Mouse (Mus musculus): ENCODE results near the gene Lama2. TPM values are rescaled to one million over a fixed set of nuclear protein-coding genes. Genes with fewer than 3 reads are reported as not detected.

Lama2 gene
- polyA plus RNA-seq, 1 experiment from 2014 or later: 9.4 TPM

DNA sequence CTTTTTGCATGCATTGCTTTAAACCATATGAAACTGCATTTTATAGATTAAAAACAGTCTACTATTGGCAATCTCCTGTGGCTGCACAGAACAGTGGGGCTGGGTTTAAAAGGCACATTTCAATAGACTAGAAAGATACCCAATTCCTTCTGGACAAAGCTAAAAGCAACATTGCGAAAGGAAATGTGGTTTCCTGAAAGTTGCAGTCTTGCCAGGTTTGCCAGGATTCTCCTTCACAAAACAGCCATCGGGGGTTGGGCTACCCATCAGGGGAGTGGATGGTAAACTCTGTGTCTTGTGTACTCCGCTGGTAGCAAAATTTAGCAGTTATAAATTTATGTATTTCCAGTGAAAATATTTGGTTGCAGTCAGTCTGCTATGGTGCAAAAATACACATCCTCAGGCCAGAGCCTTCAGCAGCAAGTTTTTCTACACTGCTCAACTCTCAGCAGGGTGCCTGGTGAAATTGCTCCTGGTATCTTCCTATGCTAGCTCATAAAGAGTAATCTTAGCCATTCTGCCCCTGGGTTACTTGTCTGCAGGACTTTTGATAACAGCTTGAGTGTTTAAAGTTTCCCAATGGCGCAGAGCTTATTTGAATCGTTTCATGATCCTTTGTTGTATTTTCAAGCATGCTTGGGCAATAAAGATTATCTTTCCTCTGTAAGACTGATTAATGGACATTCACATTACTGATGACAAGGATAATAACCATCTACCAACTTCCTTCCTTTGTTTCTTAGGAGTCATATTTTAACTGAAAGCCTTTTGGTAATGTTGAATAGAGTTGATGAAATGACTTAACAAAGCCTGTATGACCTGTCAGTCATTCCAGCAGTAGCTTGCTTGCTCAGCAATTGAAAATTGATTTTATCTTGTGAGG, 205.7 kb downstream of the Lama2 start:
- Histone ChIP-seq H3K9ac (ENCODE audit: low read length) (no peak overlapping the region), H3K9me3 (ENCODE audit: control insufficient read depth, low read length) (no peaks in the 10 kb centered on the region), H3K27ac (ENCODE audit: low read depth, low read length) (no peak overlapping the region), H3K4me1 (ENCODE audit: control insufficient read depth, insufficient read depth, low read length) (no peaks in the 10 kb centered on the region), H3K4me3 (ENCODE audit: low read depth, low read length) (no peak overlapping the region), H3K27me3 (ENCODE audit: control insufficient read depth, insufficient read depth, low read length) (no peaks in the 10 kb centered on the region), H3K4me2 (ENCODE audit: low read depth) (no peak overlapping the region), H3K36me3 (ENCODE audit: control insufficient read depth, insufficient read depth, low read length) (no peaks in the 10 kb centered on the region)
- no peak for DNase-seq (ENCODE audit: low spot score)
- ATAC-seq (ENCODE audit: insufficient read depth, low FRiP score, low TSS enrichment): no peak
- 78% methylated on average over 5 of the region's 5 CpGs for WGBS

DNA sequence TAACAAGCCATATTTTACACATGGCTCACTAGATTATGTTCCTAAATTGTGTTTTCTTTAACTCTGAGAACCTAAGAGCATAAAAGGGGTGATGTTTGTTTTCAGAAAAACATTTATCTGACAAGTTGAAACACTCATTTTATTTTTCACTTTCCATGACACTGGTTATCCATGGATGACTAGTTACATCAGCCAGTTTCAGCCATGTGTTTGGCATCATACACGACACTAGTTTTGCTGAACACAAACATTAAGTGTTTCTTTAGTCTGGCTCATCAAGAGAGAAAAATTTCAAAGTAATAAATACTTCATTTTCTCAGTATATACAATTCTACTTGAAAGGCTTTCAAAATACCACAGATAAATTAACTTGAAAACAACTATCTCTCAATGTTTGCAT, 228.8 kb downstream of the Lama2 start:
- Histone ChIP-seq H3K36me3 (ENCODE audit: control insufficient read depth, insufficient read depth, low read length) (no peaks in the 10 kb centered on the region), H3K9ac (ENCODE audit: low read length) (no peak overlapping the region), H3K27ac (ENCODE audit: low read depth, low read length) (no peak overlapping the region), H3K27me3 (ENCODE audit: control insufficient read depth, insufficient read depth, low read length) (no peaks in the 10 kb centered on the region), H3K9me3 (ENCODE audit: control insufficient read depth, low read length) (no peaks in the 10 kb centered on the region), H3K4me2 (ENCODE audit: low read depth) (no peak overlapping the region), H3K4me1 (ENCODE audit: control insufficient read depth, insufficient read depth, low read length) (no peaks in the 10 kb centered on the region), H3K4me3 (ENCODE audit: low read depth, low read length) (no peak overlapping the region)
- ATAC-seq (ENCODE audit: insufficient read depth, low FRiP score, low TSS enrichment) (no peak), DNase-seq (ENCODE audit: low spot score) (no peak)
- 77% methylated on average over 1 of the region's 1 CpGs for WGBS

DNA sequence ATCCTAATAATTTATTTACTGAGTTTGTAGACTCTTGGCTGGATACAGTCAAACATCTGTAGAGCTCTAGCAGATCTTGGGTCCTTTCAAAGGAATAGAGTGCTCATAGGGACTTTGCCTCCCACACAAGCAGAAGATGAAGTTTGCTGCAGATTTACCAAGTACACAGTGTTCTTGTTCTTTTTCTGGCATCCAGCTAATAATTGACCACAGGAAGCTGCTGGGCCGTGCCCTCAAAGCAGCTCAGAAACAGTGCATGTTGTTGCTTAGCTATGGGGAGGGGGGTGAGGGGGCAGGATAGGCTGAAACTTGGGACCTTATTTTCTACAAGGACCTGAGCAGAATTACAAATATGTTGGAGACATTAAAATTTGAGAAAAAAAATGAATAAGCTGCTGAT, 232.0 kb downstream of the Lama2 start:
- Histone ChIP-seq H3K4me1 (ENCODE audit: control insufficient read depth, insufficient read depth, low read length) (no peaks in the 10 kb centered on the region), H3K27me3 (ENCODE audit: control insufficient read depth, insufficient read depth, low read length) (no peaks in the 10 kb centered on the region), H3K4me3 (ENCODE audit: low read depth, low read length) (no peak overlapping the region), H3K9me3 (ENCODE audit: control insufficient read depth, low read length) (no peaks in the 10 kb centered on the region), H3K4me2 (ENCODE audit: low read depth) (no peak overlapping the region), H3K27ac (ENCODE audit: low read depth, low read length) (no peak overlapping the region), H3K36me3 (ENCODE audit: control insufficient read depth, insufficient read depth, low read length) (no peaks in the 10 kb centered on the region), H3K9ac (ENCODE audit: low read length) (no peak overlapping the region)
- no peak for ATAC-seq (ENCODE audit: insufficient read depth, low FRiP score, low TSS enrichment)
- DNase-seq (ENCODE audit: low spot score): no peak
- WGBS: 41% methylated on average over 1 of the region's 1 CpGs

DNA sequence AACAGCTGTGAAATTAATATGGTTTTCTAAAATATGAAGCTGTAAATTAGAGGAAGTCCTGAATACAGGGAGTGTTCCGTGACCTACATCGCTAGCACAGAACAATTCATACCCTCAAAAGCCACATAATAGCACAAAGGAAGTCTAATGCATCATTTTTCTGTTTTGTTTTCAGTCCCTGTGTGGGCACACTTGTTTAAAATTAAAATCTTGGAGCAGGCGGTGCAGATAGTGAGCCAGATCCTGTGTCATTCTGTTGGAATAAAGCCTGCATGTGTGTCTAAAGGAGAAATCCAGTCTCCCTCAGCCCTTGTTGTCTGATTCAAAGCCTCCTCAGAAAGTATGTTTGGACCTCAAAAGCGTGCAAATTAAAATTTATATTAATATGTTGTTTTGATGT, 234.9 kb downstream of the Lama2 start:
- H3K4me2 ChIP-seq (ENCODE audit: low read depth): no peak overlapping the region
- no peaks in the 10 kb centered on the region for H3K4me1 ChIP-seq (ENCODE audit: control insufficient read depth, insufficient read depth, low read length)
- WGBS: 89% methylated on average over 4 of the region's 4 CpGs
- ATAC-seq (ENCODE audit: insufficient read depth, low FRiP score, low TSS enrichment): no peak
- no peak overlapping the region for H3K9ac ChIP-seq (ENCODE audit: low read length)
- no peak overlapping the region for H3K27ac ChIP-seq (ENCODE audit: low read depth, low read length)
- H3K4me3 ChIP-seq (ENCODE audit: low read depth, low read length): no peak overlapping the region
- no peaks in the 10 kb centered on the region for H3K9me3 ChIP-seq (ENCODE audit: control insufficient read depth, low read length)
- H3K36me3 ChIP-seq (ENCODE audit: control insufficient read depth, insufficient read depth, low read length): no peaks in the 10 kb centered on the region
- no peak for DNase-seq (ENCODE audit: low spot score)
- H3K27me3 ChIP-seq (ENCODE audit: control insufficient read depth, insufficient read depth, low read length): no peaks in the 10 kb centered on the region

DNA sequence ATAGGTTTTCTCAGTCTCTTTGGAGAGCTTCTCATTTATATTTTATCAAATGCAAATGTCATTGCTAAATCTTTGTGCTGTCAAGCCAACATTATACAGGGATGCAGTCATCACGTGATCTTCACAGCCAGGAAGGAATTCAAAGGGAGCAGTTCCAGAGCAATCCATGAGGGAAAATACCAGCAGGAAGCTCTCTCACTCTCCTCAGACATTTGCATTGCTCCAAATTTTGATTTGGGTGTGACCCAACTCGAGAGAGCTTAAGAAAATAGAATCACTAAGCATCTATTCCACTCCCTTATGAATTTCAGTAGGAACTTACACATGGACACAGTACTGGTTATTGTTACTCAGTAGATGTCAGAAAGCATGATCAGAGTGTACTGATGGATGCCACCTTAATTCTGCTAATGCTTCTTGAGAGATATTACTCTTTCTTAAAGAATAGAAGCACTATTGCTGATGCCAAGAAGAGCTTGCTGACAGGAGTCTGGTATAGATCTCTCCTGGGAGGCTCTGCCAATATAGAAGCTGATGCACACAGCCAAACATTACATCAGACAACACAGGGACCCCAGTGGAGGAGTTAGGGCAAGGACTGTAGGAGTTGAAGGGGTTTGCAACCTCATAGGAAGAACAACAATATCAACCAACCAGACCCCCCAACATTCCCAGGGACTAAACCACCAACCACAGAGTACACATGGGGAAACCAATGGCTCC, 236.5 kb downstream of the Lama2 start:
- Histone ChIP-seq H3K36me3 (ENCODE audit: control insufficient read depth, insufficient read depth, low read length) (no peaks in the 10 kb centered on the region), H3K4me3 (ENCODE audit: low read depth, low read length) (no peak overlapping the region), H3K4me1 (ENCODE audit: control insufficient read depth, insufficient read depth, low read length) (no peaks in the 10 kb centered on the region), H3K4me2 (ENCODE audit: low read depth) (no peak overlapping the region), H3K9me3 (ENCODE audit: control insufficient read depth, low read length) (no peaks in the 10 kb centered on the region), H3K9ac (ENCODE audit: low read length) (no peak overlapping the region), H3K27ac (ENCODE audit: low read depth, low read length) (no peak overlapping the region), H3K27me3 (ENCODE audit: control insufficient read depth, insufficient read depth, low read length) (no peaks in the 10 kb centered on the region)
- ATAC-seq (ENCODE audit: insufficient read depth, low FRiP score, low TSS enrichment) (no peak), DNase-seq (ENCODE audit: low spot score) (no peak)
- WGBS: 74% methylated on average over 2 of the region's 2 CpGs

DNA sequence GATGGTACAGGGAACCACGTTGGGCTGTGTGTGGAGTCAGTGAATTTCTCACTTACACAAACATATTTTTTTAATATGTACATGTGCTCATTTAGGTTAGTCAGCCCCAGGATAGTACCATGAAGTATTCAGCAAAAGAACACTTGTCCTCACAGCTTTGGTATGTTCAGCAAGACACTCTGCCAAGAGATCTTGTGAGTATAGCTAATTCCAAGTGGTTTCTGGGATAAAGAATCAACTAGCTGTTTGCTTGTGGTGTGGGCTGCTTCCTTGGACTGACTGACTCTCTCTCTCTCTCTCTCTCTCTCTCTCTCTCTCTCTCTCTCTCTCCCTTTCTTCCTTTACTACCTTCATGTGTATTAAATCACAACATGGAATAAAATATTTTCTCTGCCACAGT, 241.3 kb downstream of the Lama2 start:
- WGBS: 44% methylated on average over 1 of the region's 1 CpGs
- no peak for DNase-seq (ENCODE audit: low spot score)
- Histone ChIP-seq H3K36me3 (ENCODE audit: control insufficient read depth, insufficient read depth, low read length) (no peaks in the 10 kb centered on the region), H3K4me2 (ENCODE audit: low read depth) (no peak overlapping the region), H3K9ac (ENCODE audit: low read length) (no peak overlapping the region), H3K4me3 (ENCODE audit: low read depth, low read length) (no peak overlapping the region), H3K9me3 (ENCODE audit: control insufficient read depth, low read length) (no peaks in the 10 kb centered on the region), H3K27ac (ENCODE audit: low read depth, low read length) (no peak overlapping the region), H3K27me3 (ENCODE audit: control insufficient read depth, insufficient read depth, low read length) (no peaks in the 10 kb centered on the region), H3K4me1 (ENCODE audit: control insufficient read depth, insufficient read depth, low read length) (no peaks in the 10 kb centered on the region)
- ATAC-seq (ENCODE audit: insufficient read depth, low FRiP score, low TSS enrichment): no peak

DNA sequence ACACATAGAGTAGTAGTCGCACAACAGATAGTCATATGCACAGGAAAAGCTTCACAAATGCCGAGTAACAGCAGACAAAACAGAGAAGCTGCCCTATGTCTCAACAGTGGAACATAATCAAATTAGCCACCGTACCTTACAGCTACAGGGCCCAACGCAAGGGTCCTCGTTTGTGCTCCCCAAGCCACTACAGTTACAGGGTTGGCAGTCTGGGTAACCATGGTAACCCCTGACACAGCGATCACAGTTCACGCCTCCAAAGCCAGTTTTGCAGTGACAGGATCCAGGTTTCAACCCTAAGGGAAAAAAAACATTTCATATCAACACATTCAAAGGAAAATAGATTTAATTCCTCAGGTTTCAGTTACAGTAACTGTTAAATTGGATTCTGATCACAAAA, 275.3 kb downstream of the Lama2 start:
- 52% methylated on average over 7 of the region's 7 CpGs for WGBS
- H3K27ac ChIP-seq (ENCODE audit: low read depth, low read length): no peak overlapping the region
- H3K9ac ChIP-seq (ENCODE audit: low read length): no peak overlapping the region
- no peaks in the 10 kb centered on the region for H3K36me3 ChIP-seq (ENCODE audit: control insufficient read depth, insufficient read depth, low read length)
- H3K9me3 ChIP-seq (ENCODE audit: control insufficient read depth, low read length): no peaks in the 10 kb centered on the region
- H3K27me3 ChIP-seq (ENCODE audit: control insufficient read depth, insufficient read depth, low read length): no peaks in the 10 kb centered on the region
- no peak for DNase-seq (ENCODE audit: low spot score)
- H3K4me1 ChIP-seq (ENCODE audit: control insufficient read depth, insufficient read depth, low read length): no peaks in the 10 kb centered on the region
- no peak overlapping the region for H3K4me2 ChIP-seq (ENCODE audit: low read depth)
- H3K4me3 ChIP-seq (ENCODE audit: low read depth, low read length): no peak overlapping the region
- ATAC-seq (ENCODE audit: insufficient read depth, low FRiP score, low TSS enrichment): peak; percentile 51; the same call in 1 of the 2 replicates

DNA sequence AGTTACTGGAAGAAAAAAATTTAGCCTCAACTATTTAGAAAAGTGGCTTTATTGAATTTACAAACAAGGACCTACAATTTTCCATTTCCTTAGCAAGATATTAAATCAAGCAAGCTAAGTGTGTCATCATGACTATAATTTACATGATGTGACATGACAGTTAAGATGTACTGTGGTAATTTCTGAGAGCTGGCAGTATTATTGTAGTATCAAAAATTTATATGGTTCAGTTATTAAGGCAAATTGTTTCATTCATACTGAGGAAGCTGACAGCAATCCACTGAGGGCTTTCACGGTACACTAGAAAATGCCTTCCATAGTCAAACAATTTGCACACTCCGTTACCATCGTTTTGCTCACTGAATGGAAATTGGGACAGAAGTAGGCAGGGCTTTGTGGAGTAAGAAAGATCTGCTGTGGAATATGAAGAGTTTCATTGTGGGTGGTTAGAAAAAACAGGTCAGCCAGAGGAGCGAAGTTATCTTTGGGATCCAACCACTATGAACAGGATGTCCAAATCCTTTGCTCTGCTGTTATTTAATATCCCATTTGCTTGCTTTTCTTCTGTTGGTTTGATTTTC, 297.1 kb downstream of the Lama2 start:
- Histone ChIP-seq H3K4me3 (ENCODE audit: low read depth, low read length) (no peak overlapping the region), H3K9me3 (ENCODE audit: control insufficient read depth, low read length) (no peaks in the 10 kb centered on the region), H3K27me3 (ENCODE audit: control insufficient read depth, insufficient read depth, low read length) (no peaks in the 10 kb centered on the region), H3K9ac (ENCODE audit: low read length) (no peak overlapping the region), H3K36me3 (ENCODE audit: control insufficient read depth, insufficient read depth, low read length) (no peaks in the 10 kb centered on the region), H3K4me1 (ENCODE audit: control insufficient read depth, insufficient read depth, low read length) (no peaks in the 10 kb centered on the region), H3K4me2 (ENCODE audit: low read depth) (no peak overlapping the region), H3K27ac (ENCODE audit: low read depth, low read length) (no peak overlapping the region)
- WGBS: 80% methylated on average over 4 of the region's 4 CpGs
- DNase-seq (ENCODE audit: low spot score) (no peak), ATAC-seq (ENCODE audit: insufficient read depth, low FRiP score, low TSS enrichment) (no peak)
